ENCODE assay signal across 7 mouse cellular contexts in genomic region chr4:132747664-132748259, GRCm38 (mm10). TPM values are rescaled to one million over a fixed set of nuclear protein-coding genes. Genes with fewer than 3 reads are reported as not detected.
A peak's percentile ranks its signal among the peaks of the same experiment; 100 is the strongest.
DNase-seq lines count a peak whose midpoint lies in the region; ATAC-seq and TF ChIP-seq lines count a peak whose summit lies in the region.

No protein-coding gene starts in this region.

- TF ChIP-seq CTCF in G1E (IDR thresholded peaks at IDR 0.05; ENCODE audit: low read depth, low read length), result no peak
- TF ChIP-seq CTCF in cortical plate, adult 2 months (IDR thresholded peaks at IDR 0.05; ENCODE audit: extremely low read depth, insufficient read depth, low read length), result no peak
- TF ChIP-seq CTCF in intestine, postnatal 0 days (IDR thresholded peaks at IDR 0.05; ENCODE audit: low read depth), result no peak
- no peak for TF ChIP-seq CTCF in lung, embryonic 14.5 days (IDR thresholded peaks at IDR 0.05; ENCODE audit: low read depth)

- TF ChIP-seq POLR2A in cortical plate, adult 2 months (IDR thresholded peaks at IDR 0.05; ENCODE audit: extremely low read depth, insufficient read depth, low read length), result no peak

- WGBS in intestine, postnatal 0 days, result 21% methylated on average over 9 of the region's 9 CpGs
- WGBS in lung, embryonic 14.5 days, result 42% methylated on average over 9 of the region's 9 CpGs

- H3K9ac ChIP-seq in intestine, postnatal 0 days (ENCODE audit: low read depth, low read length), result no peak overlapping the region
- no peak overlapping the region for H3K9ac ChIP-seq in lung, embryonic 14.5 days

- peak overlapping the region; percentile 66 for H3K4me3 ChIP-seq in G1E (ENCODE audit: low read depth, low read length)
- no peak overlapping the region; the same call in 1 of the 2 replicates for H3K4me3 ChIP-seq in cortical plate, adult 2 months (ENCODE audit: insufficient read depth, low read length)
- no peak overlapping the region for H3K4me3 ChIP-seq in intestine, postnatal 0 days (ENCODE audit: low read depth, low read length)
- no peak overlapping the region for H3K4me3 ChIP-seq in lung, embryonic 14.5 days (ENCODE audit: low read depth, low read length)

- DNase-seq in G1E (ENCODE audit: low spot score), result peak; percentile 82
- peak; percentile 51 for DNase-seq in lung, embryonic 14.5 days
- DNase-seq in splenic B cell, adult 2 months (ENCODE audit: low read depth, low spot score), result peak; percentile 75
- no peak for DNase-seq in frontal cortex, postnatal 25 days (ENCODE audit: low spot score in 2 of 2)
- no peak for DNase-seq in ovary, postnatal 36 days (ENCODE audit: low spot score)

- H3K27ac ChIP-seq in cortical plate, adult 2 months (ENCODE audit: insufficient read depth, low read length), result peak overlapping the region; percentile 91
- H3K27ac ChIP-seq in intestine, postnatal 0 days (ENCODE audit: low read depth, low read length), result peak overlapping the region; percentile 84
- H3K27ac ChIP-seq in lung, embryonic 14.5 days (ENCODE audit: low read depth), result peak overlapping the region; percentile 58; the same call in 1 of the 2 replicates

- H3K27me3 ChIP-seq in G1E (ENCODE audit: insufficient read depth, low read length), result peaks cover 6% of the 10 kb centered on the region
- no peaks in the 10 kb centered on the region for H3K27me3 ChIP-seq in intestine, postnatal 0 days (replicated peaks; ENCODE audit: control insufficient read depth, insufficient read depth, low read length)
- H3K27me3 ChIP-seq in lung, embryonic 14.5 days (ENCODE audit: insufficient read depth, low read length), result no peaks in the 10 kb centered on the region
- no peaks in the 10 kb centered on the region for H3K27me3 ChIP-seq in splenic B cell, adult 2 months (ENCODE audit: control insufficient read depth, insufficient read depth, low read length, poor library complexity, severe bottlenecking)

- peak; percentile 80 for ATAC-seq in G1E (ENCODE audit: extremely low read depth, insufficient number of reproducible peaks, low FRiP score, poor library complexity, severe bottlenecking)
- peak; percentile 83 for ATAC-seq in intestine, postnatal 0 days
- ATAC-seq in lung, embryonic 14.5 days (ENCODE audit: insufficient read depth), result no peak

- H3K36me3 ChIP-seq in G1E (replicated peaks), result no peaks in the 10 kb centered on the region
- no peaks in the 10 kb centered on the region for H3K36me3 ChIP-seq in intestine, postnatal 0 days (ENCODE audit: control insufficient read depth, insufficient read depth)
- no peaks in the 10 kb centered on the region for H3K36me3 ChIP-seq in lung, embryonic 14.5 days (ENCODE audit: insufficient read depth)
- H3K36me3 ChIP-seq in splenic B cell, adult 2 months (ENCODE audit: control insufficient read depth, insufficient read depth, low read length, poor library complexity, severe bottlenecking), result no peaks in the 10 kb centered on the region

- no peaks in the 10 kb centered on the region for H3K9me3 ChIP-seq in G1E (replicated peaks)
- H3K9me3 ChIP-seq in intestine, postnatal 0 days (ENCODE audit: control insufficient read depth), result no peaks in the 10 kb centered on the region
- no peaks in the 10 kb centered on the region for H3K9me3 ChIP-seq in lung, embryonic 14.5 days (ENCODE audit: low read depth, low read length)

- peak overlapping the region; percentile 45 for H3K4me2 ChIP-seq in intestine, postnatal 0 days (replicated peaks; ENCODE audit: low read depth)
- H3K4me2 ChIP-seq in lung, embryonic 14.5 days, result peak overlapping the region; percentile 19; the same call in 1 of the 2 replicates

- H3K4me1 ChIP-seq in G1E (ENCODE audit: insufficient read depth, low read depth, low read length), result peaks cover 37% of the 10 kb centered on the region
- peaks cover 2% of the 10 kb centered on the region; the same call in 1 of the 2 replicates for H3K4me1 ChIP-seq in cortical plate, adult 2 months (ENCODE audit: control insufficient read depth, insufficient read depth, low read length)
- H3K4me1 ChIP-seq in intestine, postnatal 0 days (replicated peaks; ENCODE audit: control insufficient read depth, insufficient read depth, low read length), result 0 out of 2 replicates have a peak, but pooled peaks cover 5% of the 10 kb centered on the region
- H3K4me1 ChIP-seq in lung, embryonic 14.5 days (ENCODE audit: insufficient read depth), result no peaks in the 10 kb centered on the region

RNA-seq across cellular contexts. Expression of gene Smpdl3b, which starts 9.3 kb away (rescaled TPM):
- total RNA-seq in G1E (2014; fragmentation: Nextera tagmentation) (not detected in 2 replicates), G1E (2017) (0.23 and 0.33 TPM in 2 replicates)
- polyA plus RNA-seq in G1E (2012), result 0.04 and 0.08 TPM in 2 replicates
- 1.9 and 3.0 TPM in 2 replicates for polyA plus RNA-seq in cortical plate, adult 2 months (2012; rRNA removed)
- 2.9 TPM in 2 replicates for polyA plus RNA-seq in intestine, postnatal 0 days (2015; fragmentation: Nextera tagmentation; extraction: Ambion mirVana)
- polyA plus RNA-seq in lung, embryonic 14.5 days (2014; fragmentation: Nextera tagmentation; extraction: Ambion mirVana), result 7.8 and 8.4 TPM in 2 replicates

RNA-seq across cellular contexts. Expression of gene Xkr8, which starts 15.4 kb away (rescaled TPM):
- total RNA-seq in G1E (2014; fragmentation: Nextera tagmentation), result 0.75 and 1.2 TPM in 2 replicates
- 1.6 and 5.1 TPM in 2 replicates for total RNA-seq in G1E (2017)
- polyA plus RNA-seq in G1E (2012), result 0.17 and 0.46 TPM in 2 replicates
- polyA plus RNA-seq in cortical plate, adult 2 months (2012; rRNA removed), result 2.8 and 3.0 TPM in 2 replicates
- polyA plus RNA-seq in intestine, postnatal 0 days (2015; fragmentation: Nextera tagmentation; extraction: Ambion mirVana), result 1.8 and 3.3 TPM in 2 replicates
- 4.7 and 5.5 TPM in 2 replicates for polyA plus RNA-seq in lung, embryonic 14.5 days (2014; fragmentation: Nextera tagmentation; extraction: Ambion mirVana)

RNA-seq across cellular contexts. Expression of gene Rpa2, which starts 20.4 kb away (rescaled TPM):
- 48.8 and 56.5 TPM in 2 replicates for total RNA-seq in G1E (2014; fragmentation: Nextera tagmentation)
- total RNA-seq in G1E (2017), result 76.3 and 83.1 TPM in 2 replicates
- 109 and 132 TPM in 2 replicates for polyA plus RNA-seq in G1E (2012)
- 14.2 and 17.0 TPM in 2 replicates for polyA plus RNA-seq in cortical plate, adult 2 months (2012; rRNA removed)
- 26.6 and 27.9 TPM in 2 replicates for polyA plus RNA-seq in intestine, postnatal 0 days (2015; fragmentation: Nextera tagmentation; extraction: Ambion mirVana)
- 127 and 129 TPM in 2 replicates for polyA plus RNA-seq in lung, embryonic 14.5 days (2014; fragmentation: Nextera tagmentation; extraction: Ambion mirVana)

RNA-seq across cellular contexts. Expression of gene Themis2, which starts 48.4 kb away (rescaled TPM):
- total RNA-seq in G1E (2014; fragmentation: Nextera tagmentation) (0.38 TPM in 1 of 2 replicates, not detected in the other), G1E (2017) (0.29 and 0.55 TPM in 2 replicates)
- polyA plus RNA-seq in G1E (2012), result 0.16 and 0.32 TPM in 2 replicates
- 1.2 and 1.3 TPM in 2 replicates for polyA plus RNA-seq in cortical plate, adult 2 months (2012; rRNA removed)
- polyA plus RNA-seq in intestine, postnatal 0 days (2015; fragmentation: Nextera tagmentation; extraction: Ambion mirVana), result 1.3 and 1.4 TPM in 2 replicates
- polyA plus RNA-seq in lung, embryonic 14.5 days (2014; fragmentation: Nextera tagmentation; extraction: Ambion mirVana), result 1.4 and 1.8 TPM in 2 replicates

Comparison
In these comparisons a context has a peak if more than half of its experiments do, and no peak if none do; other contexts are left out.
1. DNase-seq: peak in G1E (single experiment), lung, embryonic 14.5 days (single experiment) and splenic B cell, adult 2 months (single experiment); none in frontal cortex, postnatal 25 days (0 of 2) and ovary, postnatal 36 days (single experiment).
2. Peak in every context shown above with its lines, with median percentiles within 50 percentile points of each other: H3K27ac ChIP-seq.